Mouse (Mus musculus) right cerebral cortex, postnatal 36 days (tissue): ENCODE measurements at regions not wholly inside any gene's neighbourhood (a gene's known extent, or its start where the extent isn't known, plus 50 kb on each side); places are given as distances from the start of the nearest gene placed in this dataset.

Experiments used
- DNase-seq, 2 experiments: peaks; one replicate each; pipeline ENCODE4 v3.0.0; 2022; ENCODE audit warnings: low spot score in 2 of 2, mixed read lengths in 1 of 2

DNA sequence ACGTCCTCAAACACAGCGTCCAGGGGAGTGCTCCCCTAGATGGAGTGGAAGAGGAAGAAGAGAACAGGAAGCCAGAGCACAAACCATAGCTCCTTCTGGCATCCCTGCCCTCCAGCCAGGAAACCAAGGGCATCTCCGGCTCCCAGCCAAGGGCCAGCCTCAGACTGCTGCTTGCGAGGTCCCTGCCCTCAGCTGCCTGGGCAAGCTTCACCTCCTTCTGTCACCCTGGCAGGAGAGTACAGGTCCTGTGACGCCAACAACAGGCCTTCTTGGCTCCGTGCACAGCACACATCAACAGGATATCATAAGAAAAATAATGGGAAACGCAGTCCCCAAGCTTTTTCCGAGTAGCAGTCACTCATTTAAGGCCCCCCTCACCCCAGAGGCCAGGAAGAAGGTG lies 212.9 kb upstream of the Mocs1 start:
- no peak for DNase-seq

DNA sequence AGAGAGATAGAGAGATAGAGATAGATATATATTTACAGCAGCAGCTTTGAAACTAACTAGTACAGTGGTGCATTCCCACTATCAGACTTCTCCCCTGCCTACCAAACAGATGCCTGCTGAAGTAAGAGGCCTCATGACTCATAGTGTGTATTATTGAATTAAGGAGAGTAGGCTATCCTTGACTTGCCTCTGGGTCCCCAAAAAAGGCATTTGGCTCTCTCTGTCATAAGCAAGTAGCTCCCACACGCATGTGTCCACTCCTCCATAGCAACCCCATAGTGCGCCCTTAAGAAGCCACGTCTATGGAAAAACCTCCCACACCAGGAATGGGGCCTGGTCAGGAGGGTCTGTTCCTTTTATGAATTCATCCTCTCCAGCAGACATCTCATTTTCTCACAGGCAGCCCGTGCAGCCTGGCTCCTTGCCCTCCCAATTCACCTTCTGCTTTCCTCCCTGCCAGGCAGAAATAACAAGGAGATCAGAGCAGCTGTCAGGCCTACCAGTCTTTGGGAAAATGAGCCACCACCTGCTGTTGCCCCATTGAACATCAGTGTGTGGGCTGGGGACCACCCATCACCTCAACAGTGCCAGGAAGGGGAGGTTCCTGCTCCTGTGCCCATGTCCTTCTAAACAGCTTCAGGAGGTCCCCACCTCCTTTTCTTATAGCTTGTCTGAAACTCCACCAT lies 208.5 kb upstream of the Mocs1 start:
- peak; percentile 16 to 40 for DNase-seq

DNA sequence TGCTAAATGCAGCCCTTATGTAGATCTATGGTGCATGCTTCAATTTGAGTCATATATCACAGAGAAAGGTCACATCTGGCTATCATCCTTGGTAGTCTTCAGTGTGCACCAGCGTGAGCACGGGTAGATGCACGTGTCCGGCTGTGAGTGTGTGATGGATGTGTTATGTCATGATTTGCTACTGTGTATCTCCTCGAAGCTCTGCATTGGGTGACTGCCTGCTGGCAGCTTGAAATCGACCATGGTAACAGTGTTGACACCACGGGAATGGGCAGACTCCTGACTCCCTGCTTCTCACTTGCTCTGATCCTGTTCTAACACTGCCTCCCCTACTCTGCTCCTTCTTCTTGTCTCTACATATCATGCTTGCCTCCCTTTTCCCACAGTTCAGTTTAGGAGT lies 204.9 kb upstream of the Mocs1 start:
- no peak for DNase-seq

DNA sequence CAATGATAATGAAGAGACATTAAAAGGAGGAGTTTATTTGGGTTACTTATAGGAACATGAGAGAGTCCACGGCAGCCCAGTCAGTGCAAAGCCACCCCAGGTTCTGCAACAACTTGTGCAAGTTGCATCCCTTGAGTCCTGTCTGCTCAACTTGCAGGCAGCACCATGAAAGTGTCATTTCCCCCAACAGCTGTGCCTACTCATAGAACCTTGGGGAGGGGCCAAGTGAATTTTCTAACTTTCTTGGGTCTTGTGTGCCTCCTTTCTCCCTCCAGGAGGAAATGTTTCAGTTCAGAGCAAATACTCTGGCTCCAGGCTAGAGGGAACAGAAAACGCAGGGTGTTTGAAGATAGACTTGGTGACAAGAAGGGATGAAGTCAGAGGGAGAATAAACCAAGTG lies 204.5 kb upstream of the Mocs1 start:
- no peak for DNase-seq

DNA sequence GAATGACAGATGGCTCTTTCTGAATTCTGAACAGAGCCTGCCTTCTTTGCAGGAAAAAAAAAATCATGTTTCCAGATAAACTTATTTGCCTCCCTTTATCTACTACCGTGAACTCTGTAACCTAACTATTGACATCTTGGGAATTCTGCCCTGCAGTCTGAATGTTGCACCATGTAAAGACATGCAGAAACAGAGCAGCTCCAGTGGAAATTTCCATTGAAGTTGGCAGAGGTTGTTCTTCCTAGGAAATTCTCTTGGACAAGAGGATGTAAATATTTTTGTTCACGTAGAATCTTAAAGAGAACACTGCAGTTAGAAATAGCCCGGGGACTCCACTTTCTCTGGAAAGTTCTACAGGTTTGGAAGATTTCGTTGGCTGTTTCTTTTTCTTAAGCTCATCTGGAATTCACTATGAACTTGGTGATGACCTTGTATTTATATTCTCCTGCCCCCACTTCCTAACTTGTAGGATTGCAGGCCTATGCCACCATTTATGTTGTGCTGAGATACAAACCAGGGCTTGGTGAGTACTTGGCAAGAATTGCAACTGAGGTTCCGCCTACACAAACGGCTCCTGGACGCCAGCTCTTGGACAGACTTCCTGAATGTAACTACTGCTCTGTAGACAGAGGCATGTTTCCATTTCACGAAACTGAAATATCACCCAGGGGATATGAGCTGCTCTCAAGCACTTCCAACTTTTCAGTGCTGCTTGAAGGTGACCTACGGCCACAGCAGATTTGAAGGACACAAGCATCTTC lies 202.7 kb upstream of the Mocs1 start:
- peak; percentile 48 to 61 for DNase-seq

DNA sequence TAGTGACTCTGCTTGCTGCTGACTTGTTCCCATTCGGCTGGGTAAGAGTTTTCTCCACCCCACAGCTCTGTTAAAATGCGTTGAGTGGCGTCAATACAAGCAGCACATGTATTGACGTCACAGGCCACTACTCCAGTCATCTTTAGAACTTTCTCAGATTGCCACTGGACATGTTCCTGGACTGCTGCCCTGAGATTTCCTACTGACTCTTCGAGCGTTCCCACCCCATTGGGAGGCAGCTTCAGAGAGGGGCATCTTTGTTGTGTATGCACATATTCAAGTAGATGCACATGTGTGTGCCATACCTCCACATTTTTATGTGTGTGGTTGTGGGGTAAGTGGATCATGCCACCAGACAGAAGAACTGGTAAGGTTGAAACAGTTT lies 202.2 kb upstream of the Mocs1 start:
- no peak for DNase-seq

DNA sequence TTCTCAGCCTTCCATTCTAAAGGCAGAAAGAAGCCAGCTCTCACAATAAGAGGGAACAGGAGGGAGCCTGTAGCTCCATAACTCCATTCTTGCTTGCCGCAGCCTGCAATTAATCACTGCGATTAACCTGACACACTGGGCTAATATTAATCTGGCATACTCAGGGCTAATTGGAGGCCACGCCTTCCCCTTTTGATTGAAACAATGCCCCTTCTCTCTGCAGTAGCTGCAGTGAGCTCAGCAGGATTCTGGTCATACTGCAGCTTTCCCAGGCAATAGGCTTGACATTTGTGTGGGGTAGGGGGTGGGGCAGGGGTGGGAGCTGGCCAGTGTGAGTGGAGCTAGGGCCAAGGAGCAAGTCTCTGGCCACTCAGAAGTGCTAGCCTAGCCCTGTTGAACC lies 196.9 kb upstream of the Mocs1 start:
- no peak for DNase-seq

DNA sequence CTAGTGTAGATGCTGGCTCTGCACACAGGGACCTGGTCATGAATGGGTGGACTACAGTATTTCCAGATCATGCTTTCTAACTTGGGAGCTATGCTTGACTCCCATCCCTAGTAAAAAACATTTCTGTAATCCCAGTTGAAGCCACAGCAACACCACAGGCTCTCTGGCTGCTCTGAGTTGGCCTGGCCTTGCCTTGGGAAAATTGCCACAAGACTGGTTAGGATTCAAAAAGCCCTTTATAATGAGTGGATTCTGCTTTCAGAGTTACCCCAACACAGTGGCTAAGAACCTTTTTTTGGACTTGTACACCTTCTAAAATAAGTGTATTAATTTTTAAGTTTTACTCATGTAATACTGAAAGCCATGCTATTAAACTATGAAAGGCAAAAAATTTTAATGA lies 188.1 kb upstream of the Mocs1 start:
- no peak for DNase-seq

DNA sequence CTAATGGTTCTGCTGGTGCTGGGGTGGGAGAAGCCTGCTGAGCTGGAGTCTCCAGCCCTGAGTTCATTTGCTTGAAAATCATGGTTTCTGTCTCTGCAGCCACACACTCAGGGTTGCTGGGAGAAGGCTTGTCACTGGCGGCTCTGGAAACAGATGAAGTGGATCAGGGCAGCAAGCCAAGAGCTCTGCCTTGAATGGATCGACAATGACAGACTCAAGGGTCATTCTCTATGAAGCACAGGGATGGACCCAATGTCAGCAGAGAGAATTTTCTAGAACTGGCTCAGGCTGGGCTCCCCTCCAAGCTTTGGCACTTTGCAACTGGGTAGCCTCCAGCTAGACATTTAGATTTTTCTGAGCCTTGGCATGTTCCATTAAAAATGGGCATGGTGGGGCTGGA lies 184.7 kb upstream of the Mocs1 start:
- peak; percentile 29 to 33 for DNase-seq

DNA sequence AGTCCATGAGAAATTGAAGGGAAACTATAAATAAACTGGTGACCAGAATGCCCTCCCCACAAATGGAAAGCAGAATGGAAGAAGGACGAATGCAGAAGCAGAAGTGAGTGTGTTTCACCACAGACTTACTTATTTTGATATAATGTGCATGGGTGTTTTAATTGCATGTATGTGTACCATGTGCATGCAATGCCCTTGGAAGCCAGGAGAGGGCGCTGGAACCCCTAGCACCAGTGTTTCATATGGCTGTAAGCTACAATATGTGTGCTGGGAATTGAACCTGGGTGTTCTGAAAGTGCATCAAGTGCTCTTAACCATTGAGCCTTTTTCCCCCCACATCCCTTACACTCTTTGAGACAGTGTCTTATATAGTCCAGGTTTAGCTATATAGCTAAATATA lies 183.1 kb upstream of the Mocs1 start:
- no peak for DNase-seq

DNA sequence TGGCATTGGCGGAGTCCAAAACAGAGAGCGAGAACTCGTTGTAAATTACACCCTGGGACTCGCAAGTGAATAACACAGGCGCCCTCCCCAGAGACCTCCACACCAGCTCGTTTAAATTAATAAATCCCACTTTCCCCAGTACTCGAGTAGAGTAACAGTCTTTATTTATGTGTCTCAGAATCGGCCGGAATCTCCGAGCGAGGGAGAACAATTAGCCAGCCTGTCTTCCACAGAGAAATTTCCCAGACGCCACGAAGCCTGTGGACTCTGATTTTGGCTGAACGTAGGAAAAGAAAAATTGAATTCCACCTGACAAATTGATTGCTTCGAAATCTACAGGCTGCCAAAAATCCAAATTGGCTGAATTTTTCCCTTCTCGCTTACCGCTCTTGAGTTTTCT lies 180.9 kb upstream of the Mocs1 start:
- no peak for DNase-seq

DNA sequence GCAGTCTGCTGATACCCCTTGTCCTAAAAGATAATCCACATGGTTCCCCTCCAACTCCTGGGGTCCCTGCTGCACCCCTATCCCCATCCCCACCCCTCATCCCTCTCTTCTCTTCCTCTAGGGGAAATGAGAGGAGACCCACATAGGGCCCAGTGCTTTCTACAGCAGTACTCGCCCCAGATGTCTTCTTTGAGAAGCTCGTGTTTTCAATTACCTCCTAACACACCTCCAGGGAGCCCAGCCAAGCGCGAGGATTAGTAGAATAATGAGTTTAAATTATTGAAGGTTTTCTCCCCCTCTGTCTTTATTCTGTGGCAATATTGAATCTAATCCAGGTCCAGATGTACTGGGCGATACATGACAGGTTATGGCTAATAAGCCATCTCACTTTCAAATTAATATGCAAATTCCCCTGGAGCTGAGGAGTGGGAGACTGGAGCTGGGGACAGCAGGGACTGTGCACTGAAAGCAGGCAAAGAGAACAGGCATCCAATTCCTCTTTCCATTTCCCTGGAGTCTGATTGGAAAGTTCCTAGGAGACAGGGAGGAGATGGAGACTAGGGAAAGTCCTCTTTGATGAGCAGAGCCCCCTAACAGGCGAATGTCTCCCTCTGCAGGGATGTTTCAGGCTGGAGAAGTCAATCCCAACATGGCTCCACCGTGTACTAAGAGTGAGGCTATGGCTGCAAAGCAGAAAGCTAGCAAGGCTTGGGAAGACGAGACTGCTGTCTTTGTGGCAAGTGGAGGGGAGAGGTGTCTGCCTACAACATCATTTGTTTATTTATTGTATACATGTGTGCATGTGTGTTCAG lies 177.2 kb upstream of the Mocs1 start:
- no peak for DNase-seq

DNA sequence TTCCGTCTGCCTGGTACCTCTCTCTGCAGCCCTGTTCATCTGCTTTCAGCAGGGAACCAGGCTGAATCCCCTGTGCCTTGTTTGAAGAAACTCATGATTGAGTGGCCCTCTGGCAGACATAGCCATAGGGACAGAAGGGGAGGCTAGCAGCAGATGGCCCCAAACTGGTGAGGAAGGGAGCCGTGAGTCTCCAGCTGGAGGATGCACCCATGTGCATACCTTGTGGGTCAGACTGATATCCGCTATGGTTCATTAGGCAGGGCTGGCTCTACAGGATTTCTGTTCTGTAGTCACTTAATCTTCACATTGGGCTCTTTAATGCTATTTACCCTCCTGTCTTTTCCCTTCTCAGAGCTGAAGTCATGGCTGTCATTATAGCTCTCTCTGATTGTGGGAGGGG lies 175.9 kb upstream of the Mocs1 start:
- no peak for DNase-seq

DNA sequence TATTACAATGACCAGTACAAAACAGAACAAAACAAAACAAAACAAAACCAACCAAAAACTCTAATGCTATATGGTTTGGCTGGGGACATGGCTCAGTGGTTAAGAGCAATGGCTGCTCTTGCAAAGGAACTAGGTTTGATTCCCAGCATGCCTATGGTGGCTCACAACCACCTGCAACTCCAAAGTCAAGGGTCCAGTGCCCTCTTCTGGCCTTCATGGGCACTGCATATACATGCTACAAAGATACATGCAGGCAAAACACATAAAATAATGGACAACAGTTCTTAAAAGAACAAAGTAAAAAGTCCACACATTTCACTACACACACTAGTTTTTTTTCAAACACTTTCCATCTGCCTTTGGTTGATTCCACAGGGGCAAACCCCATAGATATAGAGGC lies 169.7 kb upstream of the Mocs1 start:
- no peak for DNase-seq

DNA sequence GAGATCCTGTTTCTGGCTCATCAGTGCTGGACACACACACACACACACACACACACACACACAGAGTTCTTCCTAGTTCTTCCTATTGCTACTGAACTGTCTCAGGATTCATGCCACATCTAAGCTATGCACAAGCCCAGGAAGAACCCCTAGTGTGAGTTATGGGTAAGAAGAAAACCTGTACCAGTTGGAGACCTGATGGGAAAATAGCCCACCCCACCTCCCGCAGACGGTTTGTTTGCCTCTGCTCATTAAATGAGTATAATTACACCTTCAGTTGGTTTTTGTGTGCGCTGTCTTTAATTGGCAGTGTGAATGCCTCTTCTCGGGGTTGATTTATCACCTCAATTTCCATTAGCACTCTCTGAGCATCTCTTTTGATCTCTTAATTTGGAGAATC lies 165.8 kb upstream of the Mocs1 start:
- no peak for DNase-seq

DNA sequence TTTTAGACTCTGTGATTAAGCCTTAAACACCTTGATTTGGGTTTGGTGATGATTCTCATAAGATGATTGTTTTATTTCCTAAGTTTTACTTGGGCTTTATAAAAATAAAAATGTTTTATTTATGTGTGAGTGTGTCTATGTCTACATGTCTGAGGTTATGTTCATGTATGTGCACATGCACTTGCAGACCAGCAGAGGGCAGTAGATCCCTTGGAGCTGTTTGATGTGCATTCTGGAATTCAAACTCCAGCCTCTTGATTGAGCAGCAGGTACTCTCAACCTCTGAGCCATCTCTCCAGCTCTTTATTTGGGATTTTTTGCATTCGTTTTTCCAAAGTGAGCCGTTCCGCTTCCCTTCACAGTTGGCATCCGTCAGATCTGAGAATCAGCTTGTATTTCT lies 161.8 kb upstream of the Mocs1 start:
- no peak for DNase-seq

DNA sequence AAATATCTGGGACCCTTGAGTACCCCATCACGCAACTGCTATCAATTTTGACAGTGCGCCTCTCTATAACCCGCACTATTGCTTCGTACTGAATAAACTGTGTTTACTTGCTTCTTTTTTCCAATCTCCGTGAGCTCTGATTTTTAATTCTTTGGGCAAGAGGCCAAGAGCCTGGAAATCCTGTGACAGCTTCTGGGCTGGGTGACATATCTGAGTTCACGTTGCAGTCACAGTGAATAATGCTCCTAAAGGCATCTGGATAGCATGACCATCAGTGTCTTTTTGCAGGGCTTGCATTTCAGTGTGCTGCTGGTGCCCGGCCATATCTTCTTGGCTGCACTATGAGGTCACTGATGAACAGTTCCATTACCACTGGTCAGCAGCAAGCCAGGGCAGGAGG lies 158.2 kb upstream of the Mocs1 start:
- no peak for DNase-seq

DNA sequence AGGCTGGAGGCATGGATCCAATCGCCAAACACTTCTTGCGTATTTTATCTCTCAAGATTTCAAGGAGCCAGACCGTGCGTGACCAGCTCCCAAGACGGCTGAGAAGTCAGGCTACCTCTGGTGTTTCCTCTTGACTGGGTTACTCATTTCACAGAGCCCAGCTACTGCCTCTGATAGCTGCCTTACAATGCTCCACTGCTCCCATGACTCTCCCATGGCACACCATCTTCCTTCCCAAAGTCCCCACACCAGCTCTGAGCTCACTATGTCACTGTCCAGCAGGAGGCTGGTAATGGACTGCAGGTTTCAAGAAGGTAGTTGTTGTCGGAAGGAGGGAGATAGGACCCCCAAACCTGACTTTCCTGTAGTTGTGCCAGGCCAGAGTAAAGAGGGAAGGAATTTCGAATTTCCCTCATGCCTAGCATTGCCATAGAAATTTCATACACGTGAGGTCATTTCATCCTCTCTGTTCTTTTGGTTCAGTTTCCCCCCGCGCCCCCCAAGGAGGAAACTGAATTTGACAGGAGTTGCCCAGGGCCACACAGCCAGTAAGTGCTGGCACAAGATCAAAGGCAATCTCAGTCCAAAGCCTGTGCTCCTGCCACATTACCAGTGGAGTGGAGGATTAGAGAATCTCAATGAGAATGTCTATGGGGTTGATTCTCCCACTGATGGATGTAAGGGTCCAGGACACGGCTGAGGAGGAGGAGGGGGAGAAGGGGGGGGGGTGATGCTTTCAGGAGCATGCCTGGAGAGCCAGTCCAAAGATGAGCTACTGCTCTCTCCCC lies 155.3 kb upstream of the Mocs1 start:
- no peak for DNase-seq

DNA sequence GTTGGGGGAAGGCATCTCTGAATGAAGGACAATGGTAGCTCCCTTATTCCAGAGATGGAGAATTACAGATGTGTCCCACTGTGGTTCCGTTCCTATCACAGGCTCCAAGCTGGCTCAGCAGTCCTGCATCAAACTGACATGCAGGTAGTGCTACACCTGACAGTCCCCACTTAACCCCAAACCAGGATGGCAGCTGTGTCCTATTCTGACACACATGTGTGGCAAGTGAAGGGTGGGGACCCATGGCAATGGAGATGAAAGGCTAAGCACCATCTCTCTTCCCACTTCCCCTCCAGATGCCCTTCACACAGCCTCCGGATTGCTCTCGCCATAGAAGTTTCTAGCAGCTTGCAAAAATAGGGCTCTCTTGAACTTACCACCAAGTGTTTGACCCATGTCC lies 153.2 kb upstream of the Mocs1 start:
- no peak for DNase-seq

DNA sequence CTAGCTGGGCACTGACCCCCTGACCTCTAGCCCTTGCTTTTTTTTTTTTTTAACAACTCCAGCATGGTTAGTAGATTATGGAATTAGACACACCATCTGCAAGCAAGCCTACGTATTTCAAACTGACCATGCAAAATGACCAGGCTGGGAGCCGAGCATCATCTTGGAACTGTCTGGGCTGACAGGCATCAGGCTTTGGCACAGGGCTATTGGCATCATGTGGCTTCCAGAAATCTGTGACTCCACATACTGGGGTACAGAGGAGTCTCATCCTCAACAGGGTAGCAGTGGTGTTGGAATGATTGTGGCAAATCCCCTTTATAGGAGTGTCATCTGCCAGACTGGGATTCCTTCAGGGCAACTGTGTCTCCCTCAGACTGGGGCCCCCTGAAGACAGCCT lies 152.7 kb upstream of the Mocs1 start:
- no peak for DNase-seq

DNA sequence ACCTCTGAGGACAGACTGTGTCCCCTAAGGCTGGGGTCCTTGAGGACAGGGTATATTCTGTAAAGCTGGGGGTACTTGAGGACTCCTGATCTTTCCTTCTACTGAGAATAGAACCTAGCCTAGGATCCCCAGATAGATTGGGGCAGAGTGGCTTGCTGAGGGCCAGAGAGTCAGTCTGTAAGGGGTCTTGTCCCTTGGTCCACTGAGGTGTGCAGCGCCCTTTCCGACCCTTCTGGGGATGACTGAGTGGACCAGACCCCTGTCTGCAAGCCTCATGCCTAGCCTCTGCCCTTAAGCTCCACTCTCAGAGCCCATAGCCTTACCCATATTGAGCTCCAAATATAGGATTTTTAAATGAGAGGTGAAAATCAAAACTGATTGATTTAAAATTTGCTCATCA lies 152.2 kb upstream of the Mocs1 start:
- no peak for DNase-seq

DNA sequence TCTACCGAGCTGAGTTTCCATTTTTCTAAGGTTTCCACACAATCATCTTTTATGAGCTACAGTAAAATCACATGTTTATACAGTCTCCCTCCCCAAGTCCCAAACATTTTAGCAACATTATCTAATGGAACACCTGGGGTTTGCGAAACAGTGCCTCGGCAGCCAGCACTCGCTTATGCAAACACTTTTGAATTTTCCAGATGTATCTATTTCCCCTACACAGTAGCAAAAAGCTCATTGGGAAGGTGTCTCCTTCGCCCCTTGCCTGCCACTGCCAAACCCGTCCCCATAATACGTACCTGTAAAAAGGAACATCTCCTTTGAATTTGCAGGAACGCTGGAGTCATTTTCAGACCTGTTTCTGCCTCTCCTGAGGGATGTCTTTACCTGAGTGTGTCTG lies 149.6 kb upstream of the Mocs1 start:
- no peak for DNase-seq
